Mouse (Mus musculus) limb, embryonic 14.5 days (tissue): Measurements from ENCODE around the gene Rbck1. TPM values are rescaled to one million over a fixed set of nuclear protein-coding genes. Genes with fewer than 3 reads are reported as not detected.

Experiments
- ATAC-seq: fragments of 200-750 bp; cut with Nextera tagmentation; 2 replicates; pipeline ENCODE4 v1.8.0; 2017; ENCODE audit warnings: low read depth, moderate number of reproducible peaks, moderate TSS enrichment; ENCODE audit not compliant: low FRiP score
- DNase-seq: peaks from one replicate; pipeline ENCODE4 v3.0.0-alpha.2; 2015; ENCODE audit warnings: low spot score
- H3K27ac ChIP-seq: fragments of 300-500 bp; sonication (generic); replicated peaks from 2 replicates; pipeline ENCODE4 v1.5.1; 2014; ENCODE audit warnings: low read depth, mild to moderate bottlenecking, low read length, moderate library complexity, mixed read lengths
- H3K27me3 ChIP-seq: fragments of 300-500 bp; sonication (generic); 2 replicates; pipeline ENCODE4 v1.6.1; 2014; ENCODE audit warnings: low read length, mixed read lengths; ENCODE audit not compliant: control insufficient read depth, insufficient read depth
- H3K36me3 ChIP-seq: fragments of 300-500 bp; sonication (generic); 2 replicates; pipeline ENCODE4 v1.6.1; 2014; ENCODE audit warnings: mild to moderate bottlenecking, low read length, moderate library complexity, mixed read lengths; ENCODE audit not compliant: control insufficient read depth, insufficient read depth
- H3K4me1 ChIP-seq: fragments of 300-500 bp; sonication (generic); 2 replicates; pipeline ENCODE4 v1.6.1; 2014; ENCODE audit warnings: antibody characterized with exemption, low read length, mixed read lengths; ENCODE audit not compliant: control insufficient read depth, insufficient read depth
- H3K4me2 ChIP-seq: fragments of 300-500 bp; sonication (generic); replicated peaks from 2 replicates; pipeline ENCODE4 v1.6.1; 2014; ENCODE audit warnings: low read depth, mild to moderate bottlenecking, low read length, moderate library complexity; ENCODE audit not compliant: severe bottlenecking
- H3K4me3 ChIP-seq: fragments of 300-500 bp; sonication (generic); replicated peaks from 2 replicates; pipeline ENCODE4 v1.5.1; 2014; ENCODE audit warnings: low read length
- H3K9ac ChIP-seq: fragments of 300-500 bp; sonication (generic); 2 replicates; pipeline ENCODE4 v1.6.1; 2014; ENCODE audit warnings: mild to moderate bottlenecking, low read depth, low read length, moderate library complexity; ENCODE audit not compliant: severe bottlenecking
- H3K9me3 ChIP-seq: fragments of 300-500 bp; sonication (generic); 2 replicates; pipeline ENCODE4 v1.6.1; 2016; ENCODE audit warnings: low read length; ENCODE audit not compliant: control insufficient read depth
- POLR2A ChIP-seq: fragments of 200-500 bp; IDR thresholded peaks from 2 replicates; pipeline ENCODE4 v1.8.0; 2012; ENCODE audit warnings: inconsistent platforms, mild to moderate bottlenecking, moderate library complexity, borderline replicate concordance; ENCODE audit not compliant: insufficient read depth, insufficient read length; ENCODE audit errors: extremely low read depth
- WGBS: fragments of 180-500 bp; shearing (Covaris S2); extraction: QIAGEN DNeasy Blood & Tissue Kit; methylation state at CpG from one replicate; pipeline ENCODE4 v1.1.7; 2014; 5-methylcytosine and 5-hydroxymethylcytosine counted together
- polyA plus RNA-seq, 2 experiments: library from polyadenylated mRNA; depleted of rRNA in 1 of 2; stranded (reverse) in 1 of 2; unstranded in 1 of 2; fragments of >200 nt; fragmentation: Nextera tagmentation in 1 of 2; extraction: Ambion mirVana in 1 of 2; gene quantifications; 2 replicates each; pipeline versions ENCODE4 v1.2.1 to v1.2.3; 2012 to 2014

The Rbck1 gene
- polyA plus RNA-seq (2012; rRNA removed) (219 and 287 TPM in 2 replicates), polyA plus RNA-seq (2014; fragmentation: Nextera tagmentation; extraction: Ambion mirVana) (89.5 and 94.1 TPM in 2 replicates)

GRCm38 (mm10) chr2:152332101-152332825 lies at the start of gene Rbck1:
Gene Rbck1, minus strand, starts transcription at chr2:152332653.
- 0% methylated on average over 54 of the region's 54 CpGs for WGBS
- Histone ChIP-seq H3K36me3 (peaks cover 21% of the 10 kb centered on the region), H3K4me1 (peaks cover 14% of the 10 kb centered on the region), H3K9ac (peak within 1 kb of the TSS; percentile 86), H3K4me2 (peak within 1 kb of the TSS; percentile 88), H3K9me3 (no peaks in the 10 kb centered on the region), H3K4me3 (peak within 1 kb of the TSS; percentile 92), H3K27ac (peak within 1 kb of the TSS; percentile 83), H3K27me3 (no peaks in the 10 kb centered on the region)
- TF ChIP-seq POLR2A = 0 out of 2 replicates have a peak, but pooled peaks have one; percentile 80
- peak; percentile 89 for DNase-seq
- ATAC-seq = peak; percentile 96

DNA sequence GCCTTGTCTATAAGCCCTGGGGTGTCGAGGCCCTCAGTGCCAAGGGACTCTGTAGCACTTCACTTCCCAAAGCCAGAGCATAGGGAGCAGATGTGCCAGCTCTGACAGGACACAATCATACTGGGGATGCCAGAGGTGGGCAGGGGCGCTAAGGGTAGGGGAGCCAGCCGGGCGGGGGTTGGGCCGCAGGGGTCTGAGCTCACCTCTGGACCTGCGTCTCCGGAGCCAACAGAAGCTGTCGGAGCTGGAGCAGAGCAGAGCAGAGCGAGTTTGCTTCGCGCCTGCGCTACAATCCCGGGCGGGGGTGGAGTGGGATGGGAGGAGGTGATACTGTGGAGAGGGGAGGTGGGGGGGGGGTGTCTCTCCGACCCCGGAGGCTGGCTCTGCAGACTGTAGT lies 43.9 kb upstream of the Rbck1 start, which contains the start of gene Nrsn2:
Gene Nrsn2, minus strand, starts transcription at position 294 of the 397 bp plus-strand sequence.
- Histone ChIP-seq H3K36me3 (no peaks in the 10 kb centered on the region), H3K27ac (no peak within 1 kb of the TSS), H3K4me3 (peak within 1 kb of the TSS; percentile 24), H3K4me2 (peak within 1 kb of the TSS; percentile 45), H3K9ac (peak within 1 kb of the TSS; percentile 48; the same call in 1 of the 2 replicates), H3K27me3 (no peaks in the 10 kb centered on the region), H3K9me3 (no peaks in the 10 kb centered on the region), H3K4me1 (peaks cover 7% of the 10 kb centered on the region; the same call in 1 of the 2 replicates)
- no peak for TF ChIP-seq POLR2A
- ATAC-seq = peak; percentile 69
- no peak for DNase-seq
- WGBS = 3% methylated on average over 9 of the region's 16 CpGs

DNA sequence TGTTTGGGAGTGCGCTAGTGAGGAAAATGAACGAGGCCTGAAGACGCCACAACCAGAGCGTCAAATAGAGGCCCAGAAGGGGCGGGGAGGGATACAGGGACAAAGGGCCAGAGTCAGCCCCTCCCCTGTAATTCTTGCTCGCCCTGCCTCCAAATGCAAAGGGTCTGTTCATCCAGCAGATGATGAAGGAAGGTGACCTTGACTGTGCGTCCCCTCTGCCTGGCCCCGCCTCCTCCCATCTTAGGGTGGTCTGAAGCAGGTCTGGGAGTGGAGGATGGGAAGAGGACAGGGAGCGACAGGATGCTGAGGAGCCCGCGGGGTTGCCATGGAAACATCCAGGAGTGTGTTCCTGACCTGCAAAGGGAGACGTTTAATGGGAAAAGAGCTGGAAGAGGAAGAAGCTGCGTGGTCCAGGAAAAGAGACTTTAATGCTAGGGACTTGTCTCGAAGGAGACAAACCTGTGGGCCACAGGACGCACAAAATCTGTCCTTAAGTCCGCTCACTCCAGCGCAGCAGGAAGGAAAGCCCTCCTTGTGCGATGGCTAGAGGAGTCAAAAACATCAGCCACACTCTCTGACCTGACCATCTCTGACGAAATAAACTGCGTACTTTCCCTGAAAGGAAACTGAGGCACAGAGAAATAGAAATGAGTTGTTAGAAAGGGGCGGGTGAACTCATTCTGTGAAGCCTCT lies 43.3 kb upstream of the Rbck1 start:
- peak overlapping the region; percentile 48; the same call in 1 of the 2 replicates for H3K9ac ChIP-seq
- peak overlapping the region; percentile 45 for H3K4me2 ChIP-seq
- H3K4me1 ChIP-seq = peaks cover 7% of the 10 kb centered on the region; the same call in 1 of the 2 replicates
- no peak overlapping the region for H3K27ac ChIP-seq
- DNase-seq = peak; percentile 30
- H3K9me3 ChIP-seq = no peaks in the 10 kb centered on the region
- no peaks in the 10 kb centered on the region for H3K27me3 ChIP-seq
- no peak for TF ChIP-seq POLR2A
- no peaks in the 10 kb centered on the region for H3K36me3 ChIP-seq
- peak overlapping the region; percentile 24 for H3K4me3 ChIP-seq
- ATAC-seq = peak; percentile 62
- WGBS = 4% methylated on average over 21 of the region's 21 CpGs

DNA sequence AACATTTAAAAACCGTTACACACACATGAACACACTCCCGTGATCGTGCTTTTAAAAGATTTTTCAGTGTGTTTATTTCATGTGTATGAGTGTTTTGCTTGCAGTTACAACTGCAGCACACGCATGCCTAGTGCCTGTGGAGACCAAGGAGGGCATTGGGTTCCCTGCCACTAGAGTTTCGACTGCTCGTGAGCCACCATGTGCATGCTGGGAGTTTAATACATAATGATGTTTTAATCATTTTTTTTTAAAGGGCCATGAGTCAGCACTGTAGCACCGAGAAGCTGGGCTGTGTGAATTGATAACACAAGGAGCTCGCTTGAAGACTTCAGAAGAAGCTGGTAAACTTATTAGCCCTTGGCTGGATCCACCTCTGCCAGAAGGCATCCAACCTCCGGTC lies 41.1 kb upstream of the Rbck1 start:
- no peak overlapping the region for H3K4me2 ChIP-seq
- ATAC-seq = no peak
- H3K9me3 ChIP-seq = no peaks in the 10 kb centered on the region
- no peak overlapping the region for H3K4me3 ChIP-seq
- no peak overlapping the region for H3K9ac ChIP-seq
- H3K4me1 ChIP-seq = peaks cover 7% of the 10 kb centered on the region; the same call in 1 of the 2 replicates
- TF ChIP-seq POLR2A = no peak
- WGBS = 77% methylated on average over 9 of the region's 9 CpGs
- H3K27ac ChIP-seq = no peak overlapping the region
- H3K36me3 ChIP-seq = no peaks in the 10 kb centered on the region
- H3K27me3 ChIP-seq = no peaks in the 10 kb centered on the region
- DNase-seq = no peak

DNA sequence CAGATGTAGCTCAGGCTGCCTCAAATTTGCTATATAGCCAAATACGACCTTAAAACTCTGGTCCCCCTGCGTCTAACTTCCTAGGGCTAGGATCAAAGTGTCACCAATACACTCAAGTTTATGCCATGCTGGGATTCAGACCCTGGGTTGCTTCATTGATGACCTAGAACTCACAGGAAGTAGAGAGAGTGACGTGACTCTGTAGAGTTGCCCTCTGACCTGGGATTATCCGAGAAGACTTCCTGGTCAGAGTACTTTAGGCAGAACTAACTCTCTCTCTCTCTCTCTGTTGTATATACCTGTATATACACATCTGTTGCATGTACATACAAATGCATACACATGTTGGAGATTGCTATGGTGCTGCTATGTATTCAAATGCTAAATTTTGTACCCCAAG lies 40.2 kb upstream of the Rbck1 start:
- TF ChIP-seq POLR2A = no peak
- ATAC-seq (no peak), DNase-seq (no peak)
- no peaks in the 10 kb centered on the region for H3K27me3 ChIP-seq
- H3K9me3 ChIP-seq = no peaks in the 10 kb centered on the region
- H3K36me3 ChIP-seq = no peaks in the 10 kb centered on the region
- no peak overlapping the region for H3K27ac ChIP-seq
- H3K4me2 ChIP-seq = no peak overlapping the region
- no peak overlapping the region for H3K4me3 ChIP-seq
- WGBS = 53% methylated on average over 4 of the region's 4 CpGs
- H3K9ac ChIP-seq = no peak overlapping the region
- H3K4me1 ChIP-seq = peaks cover 7% of the 10 kb centered on the region; the same call in 1 of the 2 replicates
